Mouse (Mus musculus) c-Kit-positive CD71-negative TER-119-negative erythroid progenitor cells, embryonic 14.5 days (primary cell): ENCODE results near the gene Cfdp1.

Source experiments
- DNase-seq: peaks from one replicate; pipeline ENCODE4 v3.0.0-alpha.2; 2013; ENCODE audit warnings: low read depth

The Cfdp1 gene

DNA sequence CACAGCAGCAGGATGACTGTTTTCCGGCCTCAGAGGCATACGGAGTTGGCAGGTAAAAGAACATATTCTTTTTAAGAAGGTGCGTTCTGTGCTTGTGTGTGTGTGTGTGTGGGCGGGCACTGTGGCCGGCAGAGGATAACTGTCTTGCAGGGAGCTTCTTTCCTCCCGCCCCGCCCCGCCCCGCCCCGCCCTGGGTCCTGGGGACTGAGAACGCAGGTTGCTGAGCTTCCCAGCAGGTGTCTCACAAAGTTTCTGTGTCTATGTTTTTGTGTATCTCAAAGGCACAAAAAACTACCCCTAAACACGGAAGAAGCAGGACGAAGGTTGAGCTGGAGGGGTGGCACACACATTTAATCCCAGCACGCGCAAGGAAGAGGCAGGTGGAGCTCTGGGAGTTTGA, 84.8 kb downstream of the Cfdp1 start:
- no peak for DNase-seq

DNA sequence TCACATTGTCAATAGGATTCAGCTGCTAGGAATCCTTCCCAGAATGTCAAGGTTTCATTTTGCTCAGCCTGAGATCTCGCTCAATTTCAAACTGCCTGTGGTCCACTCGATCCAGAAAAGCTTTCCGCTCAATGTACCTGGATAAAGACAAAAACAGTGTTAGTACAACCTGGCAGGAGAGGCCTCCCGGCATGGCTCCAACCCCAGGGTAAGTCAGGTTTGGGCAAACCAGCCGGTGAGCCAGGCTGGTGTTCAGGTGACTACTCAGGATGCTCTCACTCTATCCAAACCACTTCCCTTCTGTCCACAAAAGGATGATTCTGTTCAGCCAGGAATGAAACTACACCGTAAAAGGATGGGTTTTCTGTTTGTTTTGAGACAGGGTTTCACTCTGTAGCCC, 85.4 kb downstream of the Cfdp1 start:
- DNase-seq: no peak

DNA sequence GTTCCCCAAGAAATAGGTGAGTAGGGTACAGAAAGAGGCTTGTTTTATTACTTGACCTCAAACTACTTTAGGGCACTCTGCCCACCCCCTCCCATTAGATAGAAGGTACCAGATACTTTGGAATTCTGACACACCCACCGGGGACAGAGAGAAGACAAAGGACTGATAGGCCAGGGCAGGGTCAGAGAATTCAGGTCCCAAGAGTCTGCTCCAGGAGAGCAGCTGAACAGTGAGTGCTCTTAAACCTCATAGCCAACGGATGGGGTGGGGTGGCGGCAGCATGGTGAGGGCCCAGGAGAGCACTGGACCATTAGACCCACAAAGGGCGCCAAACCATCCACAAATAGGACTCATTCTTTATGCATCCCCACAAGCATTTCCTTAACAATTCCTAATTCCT, 88.5 kb downstream of the Cfdp1 start:
- DNase-seq: no peak

DNA sequence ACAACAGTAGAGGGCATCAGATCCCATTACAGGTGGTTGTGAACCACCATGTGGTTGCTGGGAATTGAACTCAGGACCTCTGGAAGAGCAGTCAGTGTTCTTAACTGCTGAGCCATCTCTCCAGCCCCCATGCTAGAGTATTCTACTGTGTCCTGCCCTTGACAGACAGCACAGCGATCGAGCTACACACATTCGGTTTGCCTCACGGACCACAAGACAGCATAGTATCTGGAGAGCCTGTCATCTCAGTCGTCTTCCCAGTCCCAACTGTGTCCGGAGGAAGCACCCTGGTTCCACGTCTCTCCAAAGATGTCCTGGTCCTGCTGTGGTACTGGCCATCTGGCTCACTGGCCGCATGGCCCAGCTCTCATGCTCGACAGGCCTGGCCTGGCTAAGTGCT, 89.0 kb downstream of the Cfdp1 start:
- DNase-seq: no peak

DNA sequence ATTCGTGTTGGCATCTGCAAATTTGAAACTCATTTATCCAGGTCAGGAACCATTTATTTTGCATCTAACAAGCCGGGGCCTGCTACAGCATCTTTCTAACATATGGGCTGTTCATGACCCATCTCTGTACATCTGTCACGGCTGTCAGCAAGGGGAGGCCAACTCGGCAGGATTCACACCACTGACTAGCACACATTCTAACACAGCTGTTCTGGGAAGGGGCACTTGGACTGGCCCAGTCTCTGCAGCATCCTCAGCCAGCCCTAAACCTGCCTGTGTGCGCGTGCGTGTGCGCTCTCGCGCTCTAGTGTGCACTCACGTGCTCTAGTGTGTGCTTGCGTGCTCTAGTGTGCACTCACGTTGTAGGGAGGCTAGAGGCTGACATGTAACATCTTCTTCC, 93.4 kb downstream of the Cfdp1 start:
- no peak for DNase-seq

DNA sequence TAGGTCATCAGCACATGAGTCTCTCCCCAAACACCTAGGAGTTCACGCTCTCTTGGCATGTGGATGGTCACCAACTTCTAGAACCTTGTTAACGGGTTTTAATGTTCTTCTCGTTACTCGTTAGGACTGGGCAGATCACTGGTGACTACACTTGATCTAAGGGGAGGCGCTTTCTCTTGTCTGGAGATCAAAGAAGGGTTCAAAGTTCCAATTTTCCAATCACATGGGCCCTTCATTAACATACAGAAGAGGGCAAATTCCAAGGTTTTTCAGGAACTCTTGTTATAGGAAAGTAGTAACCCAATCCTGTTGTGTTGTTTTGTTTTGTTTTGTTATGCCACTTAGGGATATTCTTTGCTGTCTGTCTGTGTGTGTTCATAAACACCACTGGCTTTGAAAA, 95.3 kb downstream of the Cfdp1 start:
- no peak for DNase-seq

DNA sequence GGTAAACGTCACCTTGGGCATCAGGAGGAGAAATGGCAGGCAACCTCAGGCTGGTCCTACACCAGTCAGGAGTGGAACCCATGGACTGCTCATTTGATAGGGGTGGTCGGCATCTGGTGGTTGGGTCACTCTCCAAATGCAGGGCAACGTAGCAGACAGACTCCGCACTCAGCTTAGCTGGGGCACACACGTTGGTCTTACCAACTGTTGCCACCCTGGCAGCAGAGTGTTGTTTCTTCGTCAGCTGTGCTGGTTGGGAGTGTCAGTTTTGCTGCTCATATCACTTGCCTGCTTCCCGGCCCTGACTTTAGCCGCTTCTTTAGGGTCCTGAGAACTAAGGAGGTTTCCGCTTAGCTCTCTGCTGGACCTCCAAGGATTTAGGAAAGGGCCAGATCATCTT, 96.5 kb downstream of the Cfdp1 start:
- DNase-seq: no peak

DNA sequence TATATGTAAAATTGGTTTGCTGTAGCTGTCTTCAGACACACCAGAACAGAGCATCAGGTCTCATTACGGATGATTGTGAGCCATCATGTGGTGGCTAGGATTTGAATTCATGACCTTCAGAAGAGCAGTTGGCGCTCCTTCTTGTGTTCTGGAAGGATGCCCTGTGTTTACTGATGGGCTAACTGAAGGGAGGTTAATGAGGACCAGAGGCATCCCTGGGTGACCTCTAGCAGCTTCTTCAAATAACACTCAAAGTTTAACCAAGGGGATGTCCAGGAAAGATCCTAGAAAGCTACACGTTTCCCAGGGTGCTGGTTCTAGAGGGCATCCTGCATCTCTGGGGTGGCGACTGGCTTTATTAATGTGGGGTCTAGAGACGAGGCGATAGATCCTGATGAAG, 99.4 kb downstream of the Cfdp1 start:
- DNase-seq: no peak

DNA sequence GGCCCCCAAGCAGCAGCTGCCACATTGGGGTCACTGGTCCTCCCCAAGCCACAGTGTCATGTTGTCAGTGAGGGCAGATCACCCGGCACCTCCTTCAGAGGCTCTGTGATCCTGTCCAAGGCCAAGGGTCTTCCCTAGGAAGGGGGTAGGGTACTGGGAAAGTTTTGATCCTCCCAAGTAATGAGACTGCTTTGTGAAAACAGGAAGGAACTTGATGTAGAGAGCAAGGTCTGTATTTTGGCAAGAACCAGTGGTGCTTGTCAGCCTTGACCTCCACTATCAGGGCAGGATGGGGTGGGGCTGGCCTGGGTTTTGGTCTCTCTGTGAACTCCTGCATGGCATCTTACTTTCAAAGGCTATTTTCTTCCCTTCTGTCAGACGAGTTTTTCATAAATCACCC, 100.0 kb downstream of the Cfdp1 start:
- no peak for DNase-seq

DNA sequence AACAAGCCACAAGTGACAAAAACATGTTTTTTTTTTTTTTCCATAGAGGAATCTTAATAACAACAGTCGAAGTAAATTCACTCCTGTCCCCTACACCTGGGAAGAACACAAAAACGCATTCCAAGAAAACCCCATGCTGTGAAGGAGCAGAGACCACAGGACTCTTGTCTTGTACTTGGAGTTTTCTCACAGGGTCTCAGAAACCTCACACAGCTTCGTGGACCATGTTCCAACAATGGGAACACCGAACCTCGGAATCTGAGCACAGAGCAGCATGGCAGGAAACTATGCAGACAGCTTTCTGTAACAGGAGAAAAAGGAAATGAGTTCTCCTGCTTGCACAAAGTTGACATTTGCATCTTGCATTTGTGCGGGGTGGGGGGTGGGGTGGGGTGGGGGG, 105.3 kb downstream of the Cfdp1 start:
- DNase-seq: no peak

DNA sequence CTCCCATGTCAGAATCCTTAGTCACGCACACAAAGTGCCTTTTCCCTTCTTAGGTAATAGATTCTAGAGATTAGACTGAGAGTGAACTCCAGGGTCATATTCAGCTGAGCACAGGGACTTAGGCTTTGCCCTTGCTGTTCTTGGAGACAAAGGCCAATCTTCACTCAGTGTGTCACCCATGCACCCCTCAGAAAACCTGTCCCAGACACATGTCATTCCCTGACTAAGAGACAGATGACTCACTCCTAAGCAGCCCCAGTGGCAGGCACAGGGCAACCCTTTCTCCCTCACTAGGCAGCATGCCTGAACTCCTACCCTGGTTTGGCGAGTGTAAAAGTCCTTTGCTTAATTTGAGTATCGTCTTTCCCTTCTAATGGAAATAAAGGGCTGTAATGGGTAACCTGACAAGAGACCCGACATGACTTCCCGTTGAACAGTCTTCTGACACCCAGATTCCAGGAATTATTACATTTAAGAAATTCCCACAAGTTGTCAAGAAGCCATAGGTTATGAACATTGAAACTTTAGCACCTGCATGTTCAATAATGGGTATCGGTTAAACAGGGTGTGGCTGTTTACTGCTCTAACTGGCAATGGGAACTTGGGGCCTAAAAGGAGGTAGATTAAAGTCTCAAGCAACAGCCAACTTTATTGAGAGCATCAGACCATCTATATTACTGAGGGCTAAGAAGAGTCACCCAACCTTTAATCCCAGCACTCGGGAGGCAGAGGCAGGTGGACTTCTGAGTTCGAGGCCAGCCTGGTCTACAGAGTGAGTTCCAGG, 106.0 kb downstream of the Cfdp1 start:
- DNase-seq: no peak

DNA sequence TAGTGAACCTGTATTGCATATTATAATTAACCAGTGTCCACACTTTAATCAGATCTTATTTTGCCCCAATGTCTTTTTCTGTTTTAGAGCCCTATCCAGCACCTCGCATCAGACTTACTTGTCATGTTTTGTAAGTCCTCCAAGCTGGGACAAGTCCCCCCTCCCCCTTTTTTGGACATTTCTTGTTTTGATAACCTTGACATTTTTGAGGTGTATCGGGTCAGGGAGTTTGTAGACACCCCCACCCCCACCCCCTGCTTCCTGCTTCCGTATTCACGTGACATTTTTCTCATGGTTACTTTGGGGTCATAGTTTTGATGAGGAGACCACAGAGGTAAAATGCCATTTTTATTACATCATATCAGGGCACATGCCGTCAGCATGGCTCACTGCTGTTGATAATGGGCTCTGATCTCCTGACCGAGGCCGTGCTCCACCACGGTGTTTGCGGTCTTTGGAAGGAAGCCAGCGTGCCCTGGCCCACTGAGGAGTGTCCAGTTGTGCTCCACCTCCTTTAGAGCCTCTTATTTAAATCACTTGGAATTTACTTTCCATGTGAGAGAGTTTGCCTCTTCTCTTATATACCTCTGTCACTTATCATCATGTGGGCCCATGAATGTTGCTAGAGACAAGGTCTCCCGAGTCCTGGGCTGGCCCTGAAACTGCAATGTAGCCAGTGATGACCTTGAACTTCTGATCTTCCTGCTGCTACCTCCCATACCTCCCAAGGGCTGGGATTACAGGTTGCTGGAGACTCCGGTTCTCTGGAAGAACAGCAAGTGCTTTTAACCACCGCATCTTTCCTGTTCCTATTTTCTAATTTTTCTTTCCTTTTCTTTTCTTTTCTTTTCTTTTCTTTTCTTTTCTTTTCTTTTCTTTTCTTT, 107.3 kb downstream of the Cfdp1 start:
- no peak for DNase-seq

DNA sequence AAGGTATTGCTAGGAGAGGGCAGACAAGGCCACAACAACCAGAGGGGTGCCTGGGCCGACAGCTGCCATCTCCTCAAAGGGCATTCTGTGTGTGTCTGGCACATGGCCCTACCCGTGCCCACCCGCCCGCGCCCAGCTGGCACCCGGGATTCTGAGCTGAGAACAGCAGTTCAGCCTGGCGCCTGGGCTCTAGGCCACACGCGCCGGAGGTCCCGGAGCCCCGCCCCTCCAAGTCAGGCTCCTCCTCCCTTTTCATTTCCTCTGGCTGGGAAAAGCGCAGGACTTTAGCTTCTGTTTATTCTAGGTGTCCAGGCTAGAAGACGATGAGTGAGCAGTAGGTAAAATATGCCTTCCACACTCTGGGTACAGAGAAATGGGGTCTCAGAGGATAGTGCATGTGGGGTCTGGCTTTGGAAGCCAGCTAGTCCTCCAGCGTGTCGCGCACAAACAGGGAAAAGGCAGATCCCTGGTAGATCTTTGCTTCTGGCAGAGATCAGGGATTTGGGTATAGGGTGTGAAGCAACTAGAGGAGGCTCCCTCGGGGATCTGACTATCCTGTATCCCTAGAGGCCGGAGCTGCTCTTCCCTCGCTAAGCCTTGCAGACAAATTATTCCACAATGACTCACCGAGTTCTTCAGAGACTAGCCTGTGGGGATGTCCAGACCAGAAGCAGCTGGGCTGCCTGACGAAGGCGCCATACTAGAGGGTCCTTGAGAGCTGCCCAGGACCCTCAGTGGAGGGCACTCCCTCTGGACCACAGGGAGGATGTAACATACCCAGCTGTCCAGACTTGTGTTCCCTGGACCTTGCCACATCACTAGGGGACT, 108.3 kb downstream of the Cfdp1 start:
- no peak for DNase-seq

DNA sequence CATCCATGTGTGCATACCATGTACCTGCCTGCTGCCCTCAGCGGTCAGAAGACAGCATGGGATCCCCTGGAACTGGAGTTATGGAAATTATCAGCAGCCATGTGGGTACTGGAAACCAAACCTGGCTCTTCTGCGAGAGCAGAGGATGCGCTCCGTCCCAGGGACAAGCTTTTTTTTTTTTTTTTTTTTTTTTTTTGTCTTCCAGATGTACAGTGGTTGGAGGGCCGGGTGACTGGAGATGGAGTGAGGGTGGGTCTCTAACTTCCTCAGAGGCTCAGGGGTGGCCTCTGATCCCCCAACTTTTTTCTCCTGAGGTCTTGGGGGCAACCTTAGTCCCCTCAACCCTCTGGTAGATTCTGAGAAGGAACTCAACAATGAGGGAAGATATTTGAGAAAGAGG, 109.0 kb downstream of the Cfdp1 start:
- DNase-seq: no peak

DNA sequence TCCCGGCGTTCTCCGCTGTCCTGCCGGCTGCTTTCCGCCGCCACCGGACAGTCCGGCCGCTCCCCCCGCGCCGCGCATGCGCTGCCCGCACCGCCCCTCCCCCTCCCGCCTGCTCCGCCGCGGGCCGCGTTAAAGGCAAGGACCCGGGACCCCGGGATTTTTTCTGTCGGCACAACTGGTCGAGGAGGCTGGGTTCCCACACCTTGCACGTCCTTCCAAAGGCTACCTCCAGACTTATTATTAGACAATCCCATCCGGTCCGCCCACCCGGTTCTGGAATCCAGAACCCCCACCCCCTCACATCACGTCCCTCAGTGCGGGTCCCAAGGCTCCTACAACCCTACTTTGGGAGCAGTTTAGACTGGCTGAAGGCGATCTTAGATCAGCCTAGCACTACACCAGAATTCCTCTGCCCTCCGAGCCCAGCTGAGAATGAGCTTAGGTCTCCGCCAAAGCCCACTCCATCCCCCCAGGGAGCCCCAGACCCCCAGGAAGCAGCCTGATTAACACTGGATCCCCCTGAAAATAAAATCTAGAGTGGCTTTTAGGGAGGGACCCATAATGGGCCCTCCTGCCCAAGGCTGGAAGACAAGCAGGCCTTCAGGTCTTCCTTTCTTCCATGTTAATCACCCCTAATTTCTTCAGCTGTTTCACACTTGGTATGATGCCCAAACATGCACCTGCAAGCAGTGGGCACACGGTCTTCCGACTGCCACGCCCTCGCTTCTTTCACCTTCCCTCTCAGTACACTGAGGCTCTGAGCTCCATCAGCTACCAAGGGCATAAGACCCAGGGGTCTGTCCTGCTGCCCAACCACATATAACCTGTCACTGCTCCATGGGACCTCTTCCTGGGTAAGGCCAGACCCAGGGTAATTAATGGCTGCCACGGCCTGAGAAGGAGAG, 110.0 kb downstream of the Cfdp1 start, which contains the start of gene Bcar1:
Gene Bcar1 (minus strand): TSS at position 18 of the 905 bp plus-strand sequence.
- DNase-seq: no peak

DNA sequence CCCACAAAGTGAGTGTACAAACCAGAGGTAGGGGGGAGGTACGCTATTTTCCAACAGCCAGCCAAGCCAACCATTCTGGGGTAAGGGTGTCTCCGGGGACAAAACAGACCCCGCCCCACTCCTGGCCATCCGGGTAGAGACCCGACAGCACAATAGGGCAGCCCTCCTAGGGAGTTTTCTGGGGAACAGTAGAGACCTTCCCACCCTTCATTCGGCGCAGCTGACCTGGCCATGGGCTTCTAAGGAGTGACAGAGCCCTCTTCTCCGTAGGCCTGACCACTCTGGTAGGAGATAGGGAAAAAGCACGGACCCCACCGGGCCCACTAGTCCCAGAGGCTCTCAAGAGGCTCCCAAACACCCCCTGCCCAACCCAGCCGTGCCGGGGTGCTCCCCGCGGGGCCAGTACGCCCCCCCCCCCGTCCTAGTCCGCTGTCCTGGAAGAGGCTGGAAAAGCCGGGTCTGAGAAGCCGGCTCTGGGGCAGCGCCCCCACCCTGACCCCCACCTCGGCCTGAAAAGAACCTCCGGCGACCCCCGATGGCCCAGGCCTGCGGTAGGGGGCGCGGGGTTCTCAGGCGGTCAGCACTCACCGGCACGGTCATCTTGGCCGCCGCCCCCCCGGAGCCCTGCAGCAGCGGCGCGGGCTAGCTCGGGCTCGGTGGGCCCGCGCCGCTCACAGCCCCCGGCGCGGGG, 110.8 kb downstream of the Cfdp1 start:
- no peak for DNase-seq

DNA sequence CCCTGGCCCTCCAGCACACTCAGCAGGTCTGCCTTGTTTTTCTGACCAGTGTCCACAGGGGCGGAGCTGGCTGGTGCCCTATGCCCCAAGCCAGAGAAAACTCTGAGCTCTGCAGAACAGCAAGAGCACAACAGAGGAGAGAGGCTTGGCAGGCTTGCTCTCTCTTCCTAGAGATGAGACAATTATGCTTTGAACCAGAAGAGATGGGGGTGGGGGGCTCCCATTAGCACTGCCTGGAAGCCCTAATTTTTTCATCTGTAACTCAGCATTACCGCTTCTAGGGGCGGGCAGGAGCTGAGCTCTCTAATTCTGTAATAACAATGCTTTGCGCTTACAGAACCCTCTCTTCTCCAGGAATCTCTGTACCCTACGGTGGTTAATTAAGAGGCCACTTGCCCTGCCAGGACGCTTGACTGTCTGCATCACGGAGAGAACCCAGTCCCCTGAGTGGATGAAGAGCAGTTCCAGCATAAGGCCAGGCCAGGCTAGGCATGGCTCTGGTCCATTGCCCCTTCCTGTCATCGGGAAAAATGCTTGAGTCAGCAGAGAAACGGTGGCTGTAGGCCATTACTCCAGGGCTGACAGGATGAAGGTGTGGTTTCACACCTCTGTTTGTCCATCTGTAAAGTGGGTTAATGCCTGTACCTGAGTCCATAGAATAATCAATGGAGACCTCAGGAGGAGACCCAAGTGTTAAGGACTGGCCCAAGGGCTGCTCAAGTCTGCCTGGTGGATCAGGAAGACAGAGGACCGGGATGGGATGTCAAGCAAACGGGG, 111.6 kb downstream of the Cfdp1 start:
- DNase-seq: no peak

DNA sequence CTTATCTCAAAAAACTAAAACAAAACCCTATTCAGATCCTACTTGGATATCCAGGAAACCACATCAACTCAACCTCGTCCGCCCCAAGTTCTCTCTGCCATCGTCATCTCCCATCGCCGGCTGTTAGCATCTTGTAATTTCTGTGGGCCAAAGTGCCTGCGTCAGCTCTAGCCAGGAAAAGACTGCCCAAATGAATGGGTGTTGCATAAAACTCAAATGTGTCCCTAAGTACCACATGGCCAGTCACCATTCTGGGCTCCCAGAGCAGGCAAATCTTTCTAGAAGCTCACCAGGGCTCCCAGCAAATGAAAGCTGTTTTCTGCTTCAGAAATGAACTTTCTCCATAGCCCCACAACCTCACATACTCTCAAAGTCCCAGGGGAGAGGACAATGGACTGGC, 112.5 kb downstream of the Cfdp1 start:
- no peak for DNase-seq

DNA sequence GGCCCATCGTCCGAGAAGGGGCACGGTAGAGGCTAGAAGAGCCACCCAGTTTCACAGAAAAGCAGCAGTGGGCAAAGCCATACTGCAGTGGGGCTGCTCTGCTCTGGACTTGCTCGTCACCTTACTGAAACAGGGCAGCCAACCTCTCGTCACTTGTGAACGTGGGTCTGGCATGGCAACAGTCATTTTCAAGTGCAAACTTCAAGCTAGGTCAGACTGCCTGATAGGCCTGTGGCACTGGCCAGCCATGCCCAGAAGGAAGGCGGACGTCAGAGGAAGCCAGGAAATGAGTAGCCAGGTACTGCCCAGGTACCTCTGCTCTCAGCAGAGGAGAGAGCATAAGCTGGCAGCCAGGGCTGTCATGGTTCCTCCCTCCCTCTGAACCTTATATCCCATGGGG, 113.1 kb downstream of the Cfdp1 start:
- no peak for DNase-seq

DNA sequence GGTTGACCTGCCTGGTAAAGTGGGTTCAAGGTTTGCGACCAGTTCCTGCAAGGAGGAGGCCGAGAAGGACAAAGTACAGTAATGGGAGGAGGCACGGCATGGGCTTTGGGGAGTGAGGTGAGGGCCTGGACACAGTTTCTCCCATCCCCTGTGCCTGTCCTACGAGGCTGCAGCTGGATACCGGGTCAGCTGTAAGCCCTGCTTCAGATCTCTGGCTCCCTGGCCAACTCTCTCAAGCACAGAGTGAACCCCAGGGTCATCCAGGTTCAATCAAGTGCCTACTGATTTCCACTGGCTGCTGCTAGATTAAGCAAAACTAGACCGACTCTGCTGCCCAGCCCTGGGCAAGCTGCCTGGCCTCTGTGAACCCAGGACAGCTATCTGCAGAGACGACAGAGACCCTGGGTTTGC, 113.8 kb downstream of the Cfdp1 start:
- no peak for DNase-seq
